Mouse (Mus musculus) erythroblast, embryonic 14.5 days (primary cell): ENCODE data around the gene Abcb9. TPM values are rescaled to one million over a fixed set of nuclear protein-coding genes. Genes with fewer than 3 reads are reported as not detected.

Source experiments
- H3K27me3 ChIP-seq: 2 replicates; pipeline ENCODE4 v1.6.1; 2012; ENCODE audit warnings: inconsistent platforms; ENCODE audit not compliant: control insufficient read depth
- H3K36me3 ChIP-seq: 2 replicates; pipeline ENCODE4 v1.6.1; 2012; ENCODE audit warnings: mild to moderate bottlenecking, inconsistent platforms; ENCODE audit not compliant: control insufficient read depth
- H3K4me1 ChIP-seq: 2 replicates; pipeline ENCODE4 v1.6.1; 2012; ENCODE audit warnings: inconsistent platforms; ENCODE audit not compliant: control insufficient read depth
- H3K4me3 ChIP-seq: replicated peaks from 2 replicates; pipeline ENCODE3; 2012; ENCODE audit warnings: moderate library complexity, mild to moderate bottlenecking, inconsistent platforms
- H3K9me3 ChIP-seq: 2 replicates; pipeline ENCODE4 v1.6.1; 2012; ENCODE audit warnings: low read length, inconsistent platforms, mixed read lengths; ENCODE audit not compliant: control insufficient read depth
- GATA1 ChIP-seq: IDR thresholded peaks from 2 replicates; pipeline ENCODE4 v1.6.1; 2012; ENCODE audit warnings: low read length, inconsistent platforms, mixed read lengths
- TAL1 ChIP-seq: IDR thresholded peaks from 3 replicates; pipeline ENCODE4 v1.6.1; 2012; ENCODE audit warnings: low read length, inconsistent platforms, mixed read lengths
- polyA plus RNA-seq: library from polyadenylated mRNA; stranded (reverse); fragments of >175 nt; gene quantifications from 2 replicates; pipeline ENCODE4 v1.2.3, GENCODE M21; 2012

Abcb9 gene
- polyA plus RNA-seq, 1 experiment: 4.7 TPM

- peaks cover 29% of the 10 kb centered on the region for H3K4me1 ChIP-seq
- H3K36me3 ChIP-seq: no peaks in the 10 kb centered on the region
- H3K4me3 ChIP-seq: no peak overlapping the region
- no peak for TF ChIP-seq TAL1
- no peak for TF ChIP-seq GATA1
- H3K27me3 ChIP-seq: no peaks in the 10 kb centered on the region
- H3K9me3 ChIP-seq: no peaks in the 10 kb centered on the region
Observed at GRCm38 (mm10) chr5:124041097-124041496, 54.5 kb downstream of the Abcb9 start.

- H3K4me1 ChIP-seq: peaks cover 36% of the 10 kb centered on the region
- no peaks in the 10 kb centered on the region for H3K9me3 ChIP-seq
- no peak overlapping the region for H3K4me3 ChIP-seq
- TF ChIP-seq TAL1 (no peak), GATA1 (no peak)
- H3K27me3 ChIP-seq: no peaks in the 10 kb centered on the region
- H3K36me3 ChIP-seq: no peaks in the 10 kb centered on the region
Observed at GRCm38 (mm10) chr5:124039602-124040001, 56.0 kb downstream of the Abcb9 start.

GRCm38 (mm10) chr5:124036836-124037235 is 58.8 kb downstream of the Abcb9 start:
- Histone ChIP-seq H3K9me3 (no peaks in the 10 kb centered on the region), H3K4me3 (no peak overlapping the region), H3K4me1 (peaks cover 40% of the 10 kb centered on the region), H3K27me3 (no peaks in the 10 kb centered on the region), H3K36me3 (no peaks in the 10 kb centered on the region)
- TF ChIP-seq GATA1 (no peak), TAL1 (no peak)

- Histone ChIP-seq H3K27me3 (no peaks in the 10 kb centered on the region), H3K4me3 (no peak overlapping the region), H3K36me3 (no peaks in the 10 kb centered on the region), H3K4me1 (peaks cover 43% of the 10 kb centered on the region), H3K9me3 (no peaks in the 10 kb centered on the region)
- no peak for TF ChIP-seq GATA1
- no peak for TF ChIP-seq TAL1
Observed at GRCm38 (mm10) chr5:124036341-124036740, 59.3 kb downstream of the Abcb9 start.

GRCm38 (mm10) chr5:124035806-124036205 is 59.8 kb downstream of the Abcb9 start:
- H3K4me1 ChIP-seq: peaks cover 45% of the 10 kb centered on the region
- no peaks in the 10 kb centered on the region for H3K9me3 ChIP-seq
- no peaks in the 10 kb centered on the region for H3K36me3 ChIP-seq
- no peaks in the 10 kb centered on the region for H3K27me3 ChIP-seq
- no peak overlapping the region for H3K4me3 ChIP-seq
- no peak for TF ChIP-seq TAL1
- TF ChIP-seq GATA1: no peak

GRCm38 (mm10) chr5:124035406-124035805 is 60.2 kb downstream of the Abcb9 start:
- no peaks in the 10 kb centered on the region for H3K27me3 ChIP-seq
- H3K4me3 ChIP-seq: no peak overlapping the region
- H3K36me3 ChIP-seq: peaks cover 1% of the 10 kb centered on the region
- H3K9me3 ChIP-seq: no peaks in the 10 kb centered on the region
- no peak for TF ChIP-seq GATA1
- TF ChIP-seq TAL1: no peak
- peaks cover 48% of the 10 kb centered on the region for H3K4me1 ChIP-seq

GRCm38 (mm10) chr5:124034471-124034870 is 61.1 kb downstream of the Abcb9 start:
- Histone ChIP-seq H3K4me3 (no peak overlapping the region), H3K27me3 (no peaks in the 10 kb centered on the region), H3K9me3 (no peaks in the 10 kb centered on the region), H3K36me3 (peaks cover 9% of the 10 kb centered on the region), H3K4me1 (peaks cover 49% of the 10 kb centered on the region)
- no peak for TF ChIP-seq TAL1
- TF ChIP-seq GATA1: no peak

- H3K4me1 ChIP-seq: peaks cover 69% of the 10 kb centered on the region
- no peak for TF ChIP-seq TAL1
- no peak for TF ChIP-seq GATA1
- 0 out of 2 replicates have a peak, but pooled peaks cover 2% of the 10 kb centered on the region for H3K9me3 ChIP-seq
- H3K36me3 ChIP-seq: peaks cover 31% of the 10 kb centered on the region
- no peaks in the 10 kb centered on the region for H3K27me3 ChIP-seq
- H3K4me3 ChIP-seq: peak within 1 kb of the TSS; percentile 97
Observed at GRCm38 (mm10) chr5:124032001-124032508, 63.5 kb downstream of the Abcb9 start, which contains the start of gene Vps37b. Gene Vps37b (minus strand): TSS chr5:124032270.

- Histone ChIP-seq H3K4me3 (peak overlapping the region; percentile 97), H3K27me3 (no peaks in the 10 kb centered on the region), H3K4me1 (peaks cover 69% of the 10 kb centered on the region), H3K36me3 (peaks cover 37% of the 10 kb centered on the region), H3K9me3 (0 out of 2 replicates have a peak, but pooled peaks cover 2% of the 10 kb centered on the region)
- TF ChIP-seq GATA1 (no peak), TAL1 (no peak)
Observed at GRCm38 (mm10) chr5:124031068-124031955, 64.3 kb downstream of the Abcb9 start.
